Mouse (Mus musculus): ENCODE measurements around the gene Rnf220.

Rnf220 gene

DNA sequence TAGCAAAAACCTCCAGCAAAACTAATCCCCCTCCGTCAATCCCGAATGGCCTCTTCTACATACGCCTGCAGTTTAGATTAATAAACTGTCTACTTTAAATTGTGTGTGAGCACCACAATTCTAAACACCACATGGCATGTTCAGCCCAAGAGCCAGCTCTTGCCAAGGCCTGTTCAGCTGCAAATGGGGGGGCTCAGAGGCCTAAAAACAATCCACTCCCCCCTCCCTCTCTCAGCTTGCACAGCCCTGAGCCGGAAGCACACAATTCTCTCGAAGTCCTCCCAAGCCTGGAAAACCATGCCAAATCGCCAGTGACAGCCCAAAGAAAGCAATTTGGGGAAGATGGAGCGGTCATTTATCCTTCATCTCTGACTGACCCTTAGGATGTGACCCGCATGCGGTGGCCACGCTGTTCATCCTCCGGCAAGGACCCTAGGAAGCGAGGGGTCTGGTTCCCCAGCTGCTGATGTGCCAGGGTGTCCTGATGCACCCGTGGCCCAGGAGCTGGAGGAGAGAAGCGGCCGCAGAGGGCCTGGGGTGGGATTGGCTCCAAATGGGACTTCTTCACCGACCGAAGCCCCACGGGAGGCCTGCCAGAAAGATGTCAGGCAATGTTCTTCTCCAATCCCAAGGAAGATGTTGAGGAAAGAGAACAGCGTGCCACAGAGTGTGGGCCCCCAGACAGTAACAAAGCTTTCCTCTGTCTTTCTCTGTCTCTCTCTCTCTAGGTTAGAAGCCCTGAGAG lies 199.8 kb downstream of the Rnf220 start:
- DNase-seq, result no peak

DNA sequence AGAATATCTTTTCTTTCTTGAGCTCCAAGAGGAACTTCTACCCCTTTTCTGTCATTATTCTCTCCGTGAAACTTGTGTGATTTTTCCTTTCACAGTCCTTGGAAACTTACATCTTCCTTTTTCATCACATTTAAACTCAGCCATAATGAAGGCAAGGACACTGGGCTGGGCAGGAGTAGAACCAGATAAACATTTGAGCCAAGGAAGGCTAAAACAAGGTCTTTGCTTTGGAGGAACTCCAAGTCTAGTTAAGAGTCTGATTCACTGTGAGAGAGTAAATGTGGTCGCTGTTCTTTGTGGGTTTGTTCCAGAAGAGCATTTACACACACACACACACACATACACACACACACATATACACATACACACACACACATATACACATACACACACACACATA lies 205.2 kb downstream of the Rnf220 start:
- DNase-seq, result no peak

DNA sequence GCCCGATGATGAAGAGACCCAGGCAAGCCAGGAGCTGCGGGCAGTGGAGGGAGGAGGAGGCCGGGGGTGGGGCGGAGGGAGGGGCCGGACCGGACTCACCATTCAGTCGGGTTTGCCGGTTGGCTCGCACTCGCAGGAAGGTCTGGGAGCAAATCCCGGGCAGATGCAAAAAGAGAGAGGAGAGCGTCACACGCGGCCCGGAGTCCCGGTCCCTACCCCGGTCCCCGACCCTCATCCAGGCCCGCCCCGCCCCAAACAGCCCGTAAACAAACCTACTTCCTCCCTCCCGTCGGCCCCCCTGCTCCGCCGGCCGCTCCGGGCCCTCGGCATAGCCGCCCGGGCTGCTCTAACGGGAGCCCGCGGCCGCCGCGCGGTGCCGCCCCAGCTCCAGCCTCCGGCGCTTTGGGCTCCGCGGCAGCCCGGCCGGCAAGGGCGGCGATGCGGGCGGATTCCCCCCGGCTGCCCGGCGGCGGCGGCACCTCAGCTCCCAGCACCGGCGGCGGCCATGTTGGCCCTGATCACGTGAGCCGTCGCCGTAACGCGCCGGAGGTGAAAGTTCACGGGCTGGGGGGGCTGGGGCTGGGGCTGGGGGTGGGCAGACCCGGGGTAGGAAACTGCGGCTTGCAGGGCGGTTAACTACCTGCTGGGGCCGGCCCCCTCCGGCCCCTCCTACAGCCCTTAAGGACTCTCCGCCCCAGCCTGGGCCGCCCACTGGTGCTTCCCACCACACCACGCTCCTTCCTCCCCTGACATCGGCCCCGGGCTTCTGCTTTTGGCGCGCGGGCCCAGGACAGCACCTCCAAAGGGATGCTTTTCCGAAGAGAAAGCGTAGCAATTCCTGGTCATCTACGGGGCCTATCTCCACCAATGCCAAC lies 207.7 kb downstream of the Rnf220 start:
- peak; percentile 78 to 84 for DNase-seq

DNA sequence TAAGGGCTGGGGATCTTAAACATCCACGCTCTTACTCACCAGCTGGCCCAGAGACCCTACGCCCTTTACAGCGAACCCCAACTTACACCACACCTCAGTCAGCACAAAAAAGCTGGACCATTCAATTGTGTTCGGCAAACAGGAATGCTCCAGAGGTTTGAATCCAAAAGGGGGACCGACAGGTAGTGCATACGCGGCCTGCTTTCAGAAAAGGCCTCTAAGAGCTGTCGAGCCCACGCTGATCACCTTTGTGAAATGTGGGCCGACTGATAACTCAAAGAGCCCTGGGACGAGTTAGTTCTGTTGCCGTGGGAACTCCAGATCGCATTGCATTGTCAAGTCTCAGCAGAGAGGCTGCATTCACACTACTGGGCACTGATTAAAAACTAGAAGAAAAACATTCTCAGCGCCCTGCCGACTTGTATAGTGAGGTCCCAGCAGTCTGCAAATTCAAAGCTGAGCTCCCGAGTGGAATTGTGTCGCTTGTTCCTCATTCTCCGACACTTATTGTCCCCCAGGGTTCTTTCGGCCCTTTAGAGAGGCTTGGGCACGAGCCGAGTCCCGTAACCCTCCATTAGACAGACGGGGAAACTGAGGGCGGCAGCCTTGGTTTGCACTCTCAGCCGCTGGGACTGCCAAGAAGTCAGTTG lies 208.4 kb downstream of the Rnf220 start:
- peak in 1 of 2 experiments; percentile 12 for DNase-seq

DNA sequence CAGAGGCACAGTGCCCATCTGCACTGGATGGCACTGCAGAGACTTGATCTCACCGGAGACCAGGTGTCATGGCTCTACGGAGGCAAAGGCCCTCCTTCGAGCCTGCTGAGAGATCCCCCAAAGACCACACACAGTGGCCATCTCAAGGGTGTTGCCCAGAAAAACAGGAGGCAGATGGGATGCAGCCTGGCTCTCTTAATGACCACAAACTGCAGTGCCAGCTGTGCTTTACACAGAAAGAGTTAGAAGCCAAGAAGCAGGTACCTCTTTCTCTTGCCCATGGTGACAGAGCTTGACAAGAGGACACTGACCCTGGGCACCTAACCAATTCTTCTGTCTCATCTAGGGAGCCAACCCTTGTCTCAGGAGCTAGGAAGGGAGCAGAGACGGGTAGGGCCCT lies 212.5 kb downstream of the Rnf220 start:
- no peak for DNase-seq

DNA sequence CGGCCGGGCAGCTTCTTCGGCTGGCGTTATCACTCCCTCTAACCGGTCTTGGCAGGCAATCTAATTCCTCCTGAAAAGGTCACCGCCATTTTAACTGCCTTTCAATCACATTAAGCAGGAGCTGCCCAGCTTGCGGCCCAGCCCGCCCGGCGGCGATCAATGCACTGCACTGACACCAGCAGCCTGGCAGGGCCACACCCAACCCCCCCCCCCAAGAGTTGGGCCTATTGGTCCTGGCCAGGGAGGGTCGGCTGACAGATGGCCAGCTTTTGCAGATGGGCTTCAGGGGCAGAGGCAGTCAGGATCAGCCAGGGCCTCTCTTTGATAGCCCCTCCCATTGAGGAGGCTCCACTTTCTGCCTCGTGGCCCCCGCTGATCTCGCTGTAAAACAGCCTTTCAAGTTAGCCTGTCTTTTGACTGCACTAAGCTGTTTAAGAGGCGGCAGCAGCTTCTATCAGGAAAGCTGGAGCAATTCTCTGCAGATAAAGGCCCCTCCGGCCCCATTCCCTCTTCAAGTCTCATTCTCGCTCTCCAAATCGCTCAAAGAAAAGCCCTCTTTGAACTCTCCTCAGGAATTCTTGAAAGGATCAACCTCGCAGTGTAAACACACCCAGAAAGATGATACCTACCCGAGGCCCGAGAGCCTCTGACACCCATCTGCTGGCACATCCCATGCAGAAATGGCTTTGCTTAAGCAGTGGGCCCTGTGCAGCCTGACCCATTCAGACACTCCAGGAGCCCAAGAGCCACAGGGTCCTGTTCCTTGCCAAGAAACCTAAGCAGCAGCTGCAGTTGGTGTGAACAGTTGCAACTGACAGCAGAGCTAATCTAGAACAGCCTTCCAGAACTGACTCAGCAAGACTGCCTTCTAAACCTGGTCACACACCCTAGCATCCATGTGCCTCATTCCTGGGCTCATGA lies 213.3 kb downstream of the Rnf220 start:
- DNase-seq, result no peak

DNA sequence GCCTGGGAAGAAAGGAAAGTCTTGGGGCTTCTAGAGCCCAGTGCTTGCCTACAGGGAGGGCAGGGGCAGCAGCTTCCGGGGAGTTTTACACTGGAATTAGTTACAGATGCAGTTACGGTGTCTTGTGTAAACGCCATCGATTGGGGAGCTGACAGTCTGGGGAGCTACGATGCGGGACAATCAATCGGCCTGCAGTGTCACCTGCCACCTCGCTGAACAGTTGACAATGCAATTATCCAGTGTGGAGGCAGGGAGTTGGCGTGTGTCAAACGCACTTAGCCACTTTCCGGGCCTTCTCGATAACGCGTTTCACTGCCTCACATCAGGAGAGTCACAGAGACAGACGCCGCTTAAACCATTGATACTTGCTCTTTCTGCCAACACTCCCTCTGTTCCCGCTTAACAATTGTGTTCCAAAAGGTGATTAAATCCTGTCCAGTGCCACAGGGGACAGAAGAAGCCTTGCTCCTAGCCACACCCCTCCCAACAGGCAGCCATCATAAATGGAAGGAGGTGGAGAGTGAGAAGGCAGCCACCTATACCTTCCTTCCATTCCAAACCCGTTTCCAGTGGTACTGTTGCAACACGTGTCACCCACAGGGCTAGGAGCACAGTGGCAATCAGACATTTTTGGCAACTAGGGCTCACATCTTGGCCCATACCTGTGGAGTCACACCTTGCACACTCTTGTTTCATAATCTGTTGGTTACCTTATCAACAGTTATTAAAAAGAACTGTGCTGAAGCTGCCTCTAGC lies 215.6 kb downstream of the Rnf220 start:
- DNase-seq, result no peak

DNA sequence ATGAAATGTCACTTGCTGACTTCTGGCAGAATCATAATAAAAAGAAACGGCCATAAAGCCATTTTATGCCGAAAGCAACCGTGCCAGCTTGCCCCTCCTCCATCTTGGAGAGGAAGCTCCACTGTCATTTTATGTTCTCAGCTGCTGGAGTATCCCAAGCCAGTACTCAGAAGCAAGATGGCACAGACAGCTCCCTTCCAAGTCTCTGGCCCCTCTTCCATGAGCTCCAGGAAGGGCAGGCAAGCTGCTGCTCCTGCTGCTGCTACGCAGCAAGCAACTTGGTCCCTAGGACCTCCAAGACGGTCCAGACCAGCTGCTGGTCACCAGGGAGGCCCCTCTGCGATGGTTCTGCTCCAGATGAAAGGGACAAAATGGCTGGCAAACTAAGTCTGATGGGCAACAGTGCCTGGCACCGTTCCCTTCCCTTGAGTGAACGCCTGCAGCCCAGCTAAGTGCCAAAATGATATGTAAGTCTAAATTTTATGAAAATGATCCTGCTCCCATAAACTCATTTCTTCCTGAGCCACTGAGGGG lies 216.4 kb downstream of the Rnf220 start:
- DNase-seq, result no peak

DNA sequence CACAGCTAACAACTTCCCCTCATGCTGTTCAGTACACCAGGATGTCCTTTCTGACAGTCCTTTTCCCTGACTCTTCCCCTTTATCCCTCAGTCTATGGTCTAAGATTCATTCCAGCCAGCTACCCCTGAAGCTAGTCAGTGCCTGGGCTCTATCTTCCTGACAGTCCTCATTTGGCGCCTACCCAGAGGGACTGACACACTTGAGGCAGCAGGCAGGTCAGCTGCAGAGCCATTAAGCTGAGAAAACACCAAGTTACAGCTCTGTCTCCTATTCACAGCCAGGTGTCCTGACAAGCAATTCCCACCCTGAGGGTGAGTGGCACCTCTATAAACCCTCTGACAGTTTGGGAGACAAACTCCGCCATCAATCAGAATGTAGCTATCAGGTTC lies 217.6 kb downstream of the Rnf220 start:
- DNase-seq, result no peak

DNA sequence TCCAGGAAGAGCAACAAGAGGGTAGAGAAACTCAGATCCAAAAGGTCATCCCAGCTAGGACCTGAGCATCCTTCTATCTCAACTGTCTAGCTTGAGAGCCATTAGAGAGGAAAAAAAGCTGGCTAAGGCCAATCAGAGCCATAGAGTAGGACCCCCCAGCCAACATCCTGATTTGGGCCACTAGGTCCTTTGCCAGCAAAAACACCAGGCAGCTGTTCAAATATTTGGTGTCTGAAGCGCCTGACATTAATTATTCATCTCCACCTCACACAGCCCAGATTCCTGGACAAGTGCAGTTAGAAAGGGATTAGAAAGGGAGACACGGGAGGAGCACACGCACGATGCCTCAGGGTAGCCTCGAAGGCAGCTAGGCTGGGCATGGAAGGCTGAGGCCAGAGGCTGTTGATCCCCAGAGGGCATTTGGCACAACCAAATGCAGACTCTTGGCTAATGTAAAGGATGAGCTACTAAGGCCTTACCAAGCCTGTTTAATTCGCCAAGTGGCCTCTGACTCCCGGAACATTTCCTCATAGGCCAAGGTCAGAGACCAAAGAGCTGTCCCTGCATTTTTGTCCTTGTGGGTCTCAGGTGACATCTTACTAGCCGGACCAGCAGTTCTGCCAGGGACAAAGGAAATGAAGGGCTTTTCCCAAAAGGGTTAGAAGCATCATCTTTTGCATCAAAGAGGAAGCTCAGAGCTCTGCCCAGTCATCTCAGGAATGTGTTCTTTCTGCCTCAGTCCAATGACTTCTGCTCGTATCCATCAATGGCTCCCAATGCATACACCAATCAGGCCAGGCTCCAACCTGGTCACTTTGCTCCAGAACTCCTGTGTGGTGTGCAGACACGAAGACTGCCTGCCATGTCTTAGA lies 218.2 kb downstream of the Rnf220 start:
- DNase-seq, result no peak

DNA sequence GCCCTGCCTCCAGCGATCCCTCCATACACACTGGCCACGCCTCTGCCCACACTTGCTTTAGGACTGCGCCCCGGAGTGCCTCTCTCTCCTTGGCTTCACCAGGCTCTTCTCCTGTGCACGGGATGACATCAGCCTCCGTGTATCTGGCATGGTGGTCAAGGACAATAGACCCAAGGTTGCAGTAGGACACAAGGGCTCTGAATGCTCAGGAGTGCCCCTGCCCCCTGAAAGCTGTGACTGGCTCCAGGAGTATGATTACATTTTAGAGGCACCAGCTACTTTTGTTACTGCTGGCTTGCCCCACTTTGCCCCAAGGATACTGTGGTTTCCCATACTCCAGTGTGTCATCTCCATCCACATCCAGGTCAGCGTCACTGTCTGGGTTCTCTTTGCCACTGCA lies 219.2 kb downstream of the Rnf220 start:
- no peak for DNase-seq

DNA sequence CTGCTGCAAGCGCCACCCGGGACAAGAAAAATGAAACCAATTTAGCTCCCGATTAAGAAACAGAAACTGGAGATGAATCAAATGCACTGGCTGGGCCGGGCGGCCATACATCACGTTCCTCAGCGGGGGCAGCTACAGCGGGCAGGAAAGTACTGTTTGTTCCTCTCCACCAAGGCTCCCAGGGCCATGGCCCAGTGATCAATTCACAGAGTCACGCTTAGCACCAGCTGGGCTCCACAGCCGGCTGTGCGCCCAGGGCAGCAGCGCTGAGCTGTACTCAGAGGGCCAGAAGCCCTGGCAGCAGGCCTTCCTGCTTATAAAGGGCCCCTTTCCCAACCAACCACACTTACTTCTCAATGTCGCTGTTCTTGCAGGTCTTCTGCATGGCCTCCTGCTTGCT lies 219.8 kb downstream of the Rnf220 start:
- DNase-seq, result no peak

DNA sequence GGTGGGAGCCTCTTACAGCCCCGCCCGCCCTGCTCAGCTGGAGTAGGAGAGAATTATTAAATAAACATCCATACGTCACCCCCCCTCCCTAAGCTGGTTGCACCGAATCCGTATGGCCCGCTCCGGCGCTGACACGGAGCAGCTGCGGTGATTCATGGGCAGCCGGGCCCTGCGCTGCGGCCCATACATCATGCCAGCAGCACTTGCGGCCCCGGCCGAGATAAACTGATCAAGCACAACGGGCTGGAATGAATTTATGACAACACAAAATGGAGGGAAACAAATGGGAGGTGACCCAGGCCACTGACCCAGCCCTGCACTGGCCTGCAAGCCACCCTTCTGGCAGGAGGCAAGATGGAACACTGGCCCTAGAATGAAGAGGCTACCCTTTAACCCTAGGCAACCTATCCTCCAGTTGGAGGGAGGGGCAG lies 220.6 kb downstream of the Rnf220 start:
- DNase-seq, result no peak

DNA sequence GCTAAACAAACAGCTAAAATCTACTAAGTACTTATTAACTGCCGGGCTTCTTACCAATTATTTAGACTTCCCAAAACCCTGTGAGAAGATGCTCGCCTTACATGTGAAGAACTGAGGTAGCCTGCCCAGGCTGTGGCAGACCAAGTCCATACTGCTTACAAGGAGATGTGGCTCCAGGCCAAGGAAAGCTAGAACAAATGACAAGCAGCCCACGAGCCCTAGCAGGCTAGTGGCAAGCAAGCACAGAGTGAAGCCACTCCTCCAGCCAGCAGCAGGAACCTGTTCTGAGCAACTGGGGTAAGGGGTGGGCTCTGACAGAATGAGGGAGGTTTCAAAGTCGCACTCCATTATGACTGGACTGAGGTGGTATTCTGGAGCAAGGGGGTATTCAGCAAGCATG lies 222.1 kb downstream of the Rnf220 start:
- no peak for DNase-seq

DNA sequence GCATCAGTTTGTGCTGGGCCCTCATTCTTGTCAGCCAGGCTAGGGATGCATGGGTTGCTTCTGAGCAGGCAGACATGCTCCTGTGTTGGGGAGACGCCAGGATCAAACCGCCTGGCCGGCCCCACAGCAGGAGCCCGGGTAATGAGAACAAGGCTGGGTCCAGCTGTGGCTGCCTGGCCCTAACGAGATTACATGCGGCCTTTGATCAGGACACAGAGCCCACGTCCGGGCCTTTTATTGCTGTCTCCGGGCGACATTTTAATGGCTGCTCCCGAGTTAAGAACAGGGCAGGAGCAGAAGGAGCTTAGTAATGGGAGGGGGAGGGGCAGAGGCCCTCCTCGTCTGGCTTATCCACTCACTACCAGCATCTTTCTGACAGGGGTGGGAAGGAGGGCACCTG lies 224.4 kb downstream of the Rnf220 start:
- DNase-seq, result no peak

DNA sequence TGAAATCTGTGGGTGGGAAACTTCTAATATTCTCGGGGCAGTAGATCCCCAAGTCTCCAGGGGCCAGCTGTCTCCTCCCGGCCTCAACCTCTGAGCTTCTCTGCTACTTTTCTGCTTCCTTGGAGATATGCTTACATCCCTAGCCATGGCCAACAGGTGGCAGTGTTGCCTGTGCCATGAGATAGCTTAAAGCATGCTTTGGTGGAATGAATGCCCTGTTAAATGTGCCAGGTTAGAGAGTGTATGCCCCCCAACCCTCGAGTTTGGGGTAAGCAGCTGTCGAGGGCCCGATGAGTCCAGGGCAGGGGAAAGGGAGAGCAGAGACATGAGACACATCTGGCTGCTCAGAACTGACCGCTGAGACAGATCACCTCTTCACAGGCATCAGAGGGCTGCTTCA lies 226.6 kb downstream of the Rnf220 start:
- peak; percentile 75 for DNase-seq

DNA sequence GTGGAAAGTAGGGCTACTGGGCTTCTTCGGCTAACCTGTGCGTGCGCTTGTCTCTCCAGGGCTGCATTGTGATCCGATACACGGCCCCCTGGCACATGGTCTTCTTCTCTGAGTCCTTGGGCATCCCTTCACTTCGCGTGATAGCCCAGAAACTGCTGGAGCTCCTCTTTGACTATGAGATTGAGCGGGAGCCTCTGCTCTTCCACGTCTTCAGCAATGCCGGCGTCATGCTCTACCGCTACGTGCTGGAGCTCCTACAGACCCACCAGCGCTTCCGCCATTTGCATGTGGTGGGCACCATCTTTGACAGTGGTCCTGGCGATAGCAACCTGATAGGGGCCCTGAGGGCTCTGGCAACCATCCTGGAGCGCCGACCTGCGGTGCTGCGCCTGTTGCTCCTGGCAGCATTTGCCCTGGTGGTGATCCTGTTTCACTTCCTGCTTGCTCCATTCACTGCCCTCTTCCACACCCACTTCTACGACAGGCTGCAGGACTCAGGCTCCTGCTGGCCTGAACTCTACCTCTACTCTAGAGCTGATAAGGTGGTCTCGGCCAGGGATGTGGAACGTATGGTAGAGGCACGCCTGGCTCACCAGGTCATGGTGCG lies 228.9 kb downstream of the Rnf220 start:
- no peak for DNase-seq

DNA sequence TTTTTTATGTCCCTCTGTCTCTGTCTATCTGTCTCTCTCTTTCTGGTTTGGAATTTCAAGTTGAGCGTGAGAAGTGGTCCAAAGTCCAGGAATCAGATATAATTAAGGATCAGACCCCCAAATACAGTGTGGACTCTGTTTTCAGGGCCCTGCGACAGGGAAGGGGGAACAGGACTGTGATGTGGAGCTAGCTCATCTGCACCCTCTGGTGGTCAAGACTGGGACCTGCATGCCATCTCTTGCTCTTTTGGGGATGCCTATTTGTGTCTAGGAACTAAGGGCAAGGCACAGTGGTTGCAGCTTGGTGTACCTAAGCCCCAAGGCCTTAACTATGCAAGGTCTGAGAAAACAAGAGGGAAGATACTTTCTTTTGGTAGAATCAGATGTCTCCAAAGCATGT lies 229.6 kb downstream of the Rnf220 start:
- DNase-seq, result peak; percentile 79 to 82

DNA sequence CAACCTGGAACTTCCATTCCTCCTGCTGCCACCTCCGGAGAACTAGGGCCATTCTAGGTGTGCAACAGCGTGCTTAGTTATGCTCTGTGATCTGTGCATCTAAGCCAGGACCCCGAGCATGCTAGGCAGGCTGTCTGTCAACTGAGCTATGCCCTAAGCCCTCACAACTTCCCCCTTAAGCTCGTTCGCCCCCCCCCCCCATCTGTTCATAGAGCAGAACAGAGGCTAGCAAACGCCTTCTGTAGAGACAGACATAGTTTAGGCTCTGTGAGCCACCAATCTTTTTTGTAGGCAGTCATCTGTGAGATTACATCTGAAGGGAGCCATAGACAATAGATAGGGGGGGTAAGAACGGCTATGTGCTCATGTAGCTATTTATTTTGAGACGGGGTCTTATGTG lies 233.9 kb downstream of the Rnf220 start:
- no peak for DNase-seq
